Mouse (Mus musculus) CH12.LX (cell line): ENCODE data around the gene Themis3.

ENCODE experiments used
- BHLHE40 ChIP-seq: IDR thresholded peaks from 2 replicates; pipeline ENCODE4 v1.6.1; 2011; ENCODE audit warnings: mild to moderate bottlenecking, low read depth, low read length, improper control_type of control experiment
- CTCF ChIP-seq, 2 experiments: IDR thresholded peaks in 1 of 2; conservative IDR thresholded peaks in 1 of 2; 2 replicates each; pipeline ENCODE4 v1.5.1; 2011 to 2012; ENCODE audit warnings: low read depth in 2 of 2, low read length in 2 of 2, improper control_type of control experiment in 1 of 2, inconsistent platforms in 1 of 2, mild to moderate bottlenecking in 1 of 2, moderate library complexity in 1 of 2
- EP300 ChIP-seq: IDR thresholded peaks from 2 replicates; pipeline ENCODE4 v1.6.1; 2011; ENCODE audit warnings: low read length, improper control_type of control experiment
- GABPA ChIP-seq: IDR thresholded peaks from 2 replicates; pipeline ENCODE4 v1.6.1; 2012; ENCODE audit warnings: low read depth, low read length, improper control_type of control experiment, inconsistent platforms; ENCODE audit not compliant: insufficient replicate concordance
- IRF4 ChIP-seq: IDR thresholded peaks from 2 replicates; pipeline ENCODE4 v1.6.1; 2014; ENCODE audit warnings: low read depth, mild to moderate bottlenecking, inconsistent platforms, low read length, improper control_type of control experiment
- POLR2A ChIP-seq: IDR thresholded peaks from 2 replicates; pipeline ENCODE4 v1.6.1; 2011; ENCODE audit warnings: low read depth, mild to moderate bottlenecking, improper control_type of control experiment, low read length
- SIN3A ChIP-seq: IDR thresholded peaks from 2 replicates; pipeline ENCODE4 v1.6.1; 2012; ENCODE audit warnings: low read length, improper control_type of control experiment, inconsistent platforms
- TCF12 ChIP-seq: IDR thresholded peaks from 2 replicates; pipeline ENCODE4 v1.6.1; 2014; ENCODE audit warnings: low read depth, mild to moderate bottlenecking, inconsistent platforms, low read length, improper control_type of control experiment
- UBTF ChIP-seq: IDR thresholded peaks from 2 replicates; pipeline ENCODE4 v1.6.1; 2012; ENCODE audit warnings: low read depth, mild to moderate bottlenecking, inconsistent platforms, low read length, improper control_type of control experiment, moderate library complexity
- USF1 ChIP-seq: IDR thresholded peaks from 2 replicates; pipeline ENCODE4 v1.6.1; 2014; ENCODE audit warnings: low read depth, mild to moderate bottlenecking, inconsistent platforms, low read length, improper control_type of control experiment
- ZC3H11A ChIP-seq: IDR thresholded peaks from 2 replicates; pipeline ENCODE4 v1.6.1; 2012; ENCODE audit warnings: low read depth, mild to moderate bottlenecking, inconsistent platforms, low read length, improper control_type of control experiment
- ZKSCAN1 ChIP-seq: IDR thresholded peaks from 2 replicates; pipeline ENCODE4 v1.6.1; 2012; ENCODE audit warnings: low read depth, inconsistent platforms, low read length, improper control_type of control experiment, borderline replicate concordance
- ZNF384 ChIP-seq: IDR thresholded peaks from 2 replicates; pipeline ENCODE4 v1.6.1; 2012; ENCODE audit warnings: low read depth, low read length, improper control_type of control experiment, inconsistent platforms

DNA sequence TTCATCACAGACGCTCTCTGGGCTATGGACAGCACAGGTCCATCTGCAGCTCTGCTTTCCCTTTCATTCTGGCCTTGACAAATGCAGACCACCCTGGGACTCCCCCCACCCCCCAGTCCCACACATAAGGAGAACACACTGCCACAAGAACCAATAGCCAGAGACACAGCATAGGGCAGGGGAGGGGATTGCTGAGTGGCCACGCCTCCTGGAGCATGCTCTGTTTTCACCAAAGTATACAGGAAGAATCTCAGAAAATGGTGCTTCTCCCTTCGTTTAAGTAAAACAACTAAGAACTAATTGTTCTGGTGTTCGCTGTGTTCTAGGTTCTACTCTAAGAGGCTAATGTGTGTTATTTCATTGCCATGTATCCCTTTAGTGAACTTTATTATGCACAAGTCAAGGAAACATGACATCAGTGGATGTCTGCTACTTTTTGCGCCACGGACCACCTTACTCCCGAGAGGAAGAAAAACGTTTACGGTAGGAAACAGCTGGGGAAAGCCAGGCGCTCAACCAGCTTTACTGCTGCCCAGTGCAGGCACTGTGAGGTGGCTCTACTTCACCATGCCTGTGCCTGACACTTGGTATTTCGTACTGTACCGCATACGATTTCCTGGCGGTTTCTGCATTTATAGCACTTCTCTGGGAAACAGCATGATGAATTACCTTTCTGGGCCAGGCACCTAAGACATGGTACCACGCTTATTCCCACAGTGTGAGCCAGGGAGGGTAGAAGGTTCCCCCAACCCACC is 82.0 kb downstream of the Themis3 start:
- TF ChIP-seq POLR2A (no peak), CTCF (conservative IDR thresholded peaks at IDR 0.05 in 1 of 2, IDR thresholded peaks at IDR 0.05 in 1 of 2; ENCODE audit: low read depth in 2 of 2, low read length in 2 of 2) (no peak), ZC3H11A (no peak), IRF4 (no peak), BHLHE40 (no peak), ZNF384 (no peak), USF1 (no peak), EP300 (no peak), UBTF (no peak), GABPA (no peak), SIN3A (no peak), ZKSCAN1 (no peak), TCF12 (no peak)
